Mouse (Mus musculus) embryonic facial prominence, embryonic 14.5 days (tissue): ENCODE measurements at regions not wholly inside any gene's neighbourhood (a gene's known extent, or its start where the extent isn't known, plus 50 kb on each side); places are given as distances from the start of the nearest gene placed in this dataset.
A peak's percentile ranks its signal among the peaks of the same experiment; 100 is the strongest.

ENCODE experiments used
- ATAC-seq: fragments of 200-750 bp; cut with Nextera tagmentation; 2 replicates; pipeline ENCODE4 v1.8.0; 2017; ENCODE audit warnings: low read depth, moderate number of reproducible peaks, moderate TSS enrichment
- DNase-seq: peaks from one replicate; pipeline ENCODE4 v3.0.0-alpha.2; 2015; ENCODE audit warnings: low spot score
- H3K27ac ChIP-seq: fragments of 300-500 bp; sonication (generic); replicated peaks from 2 replicates; pipeline ENCODE4 v1.5.1; 2014; ENCODE audit warnings: low read depth, mild to moderate bottlenecking, low read length, moderate library complexity
- H3K27me3 ChIP-seq: fragments of 300-500 bp; sonication (generic); replicated peaks from 2 replicates; pipeline ENCODE4 v1.6.1; 2014; ENCODE audit warnings: low read length; ENCODE audit not compliant: control insufficient read depth, insufficient read depth
- H3K36me3 ChIP-seq: fragments of 300-500 bp; sonication (generic); 2 replicates; pipeline ENCODE4 v1.6.1; 2014; ENCODE audit warnings: low read length, mixed read lengths; ENCODE audit not compliant: control insufficient read depth, insufficient read depth
- H3K4me1 ChIP-seq: fragments of 300-500 bp; sonication (generic); 2 replicates; pipeline ENCODE4 v1.6.1; 2014; ENCODE audit warnings: antibody characterized with exemption, low read length; ENCODE audit not compliant: control insufficient read depth, insufficient read depth
- H3K4me2 ChIP-seq: fragments of 300-500 bp; sonication (generic); 2 replicates; pipeline ENCODE4 v1.6.1; 2014; ENCODE audit warnings: low read depth, mild to moderate bottlenecking, low read length, moderate library complexity, mixed read lengths
- H3K4me3 ChIP-seq: fragments of 300-500 bp; sonication (generic); 2 replicates; pipeline ENCODE4 v1.5.1; 2014; ENCODE audit warnings: low read depth, mild to moderate bottlenecking, low read length
- H3K9ac ChIP-seq: fragments of 300-500 bp; sonication (generic); 2 replicates; pipeline ENCODE4 v1.6.1; 2014; ENCODE audit warnings: low read depth, mild to moderate bottlenecking, low read length, moderate library complexity, mixed read lengths
- H3K9me3 ChIP-seq: fragments of 300-500 bp; sonication (generic); 2 replicates; pipeline ENCODE4 v1.6.1; 2016; ENCODE audit warnings: low read length; ENCODE audit not compliant: control insufficient read depth
- WGBS: fragments of 180-500 bp; shearing (Covaris S2); extraction: QIAGEN DNeasy Blood & Tissue Kit; methylation state at CpG from one replicate; pipeline ENCODE4 v1.1.7; 2014; 5-methylcytosine and 5-hydroxymethylcytosine counted together

GRCm38 (mm10) chr2:114911845-114912500, 257.2 kb upstream of the Dph6 start:
- H3K4me3 ChIP-seq: no peak overlapping the region
- no peaks in the 10 kb centered on the region for H3K36me3 ChIP-seq
- H3K9me3 ChIP-seq: no peaks in the 10 kb centered on the region
- no peak for DNase-seq
- peaks cover 6% of the 10 kb centered on the region; the same call in 1 of the 2 replicates for H3K4me1 ChIP-seq
- no peaks in the 10 kb centered on the region for H3K27me3 ChIP-seq
- H3K27ac ChIP-seq: no peak overlapping the region
- H3K4me2 ChIP-seq: no peak overlapping the region
- 60% methylated on average over 7 of the region's 7 CpGs for WGBS
- ATAC-seq: no peak
- no peak overlapping the region for H3K9ac ChIP-seq

GRCm38 (mm10) chr2:114915025-114915690, 260.4 kb upstream of the Dph6 start:
- H3K36me3 ChIP-seq: no peaks in the 10 kb centered on the region
- H3K4me2 ChIP-seq: no peak overlapping the region
- no peaks in the 10 kb centered on the region for H3K27me3 ChIP-seq
- 64% methylated on average over 6 of the region's 6 CpGs for WGBS
- no peak overlapping the region for H3K9ac ChIP-seq
- DNase-seq (peak; percentile 67), ATAC-seq (no peak)
- H3K9me3 ChIP-seq: no peaks in the 10 kb centered on the region
- peaks cover 6% of the 10 kb centered on the region; the same call in 1 of the 2 replicates for H3K4me1 ChIP-seq
- no peak overlapping the region for H3K27ac ChIP-seq
- H3K4me3 ChIP-seq: no peak overlapping the region

GRCm38 (mm10) chr2:114918420-114919332, 263.9 kb upstream of the Dph6 start:
- H3K9me3 ChIP-seq: no peaks in the 10 kb centered on the region
- no peak overlapping the region for H3K4me2 ChIP-seq
- H3K27me3 ChIP-seq: no peaks in the 10 kb centered on the region
- H3K27ac ChIP-seq: no peak overlapping the region
- H3K36me3 ChIP-seq: no peaks in the 10 kb centered on the region
- no peak overlapping the region for H3K9ac ChIP-seq
- H3K4me1 ChIP-seq: no peaks in the 10 kb centered on the region
- 87% methylated on average over 16 of the region's 16 CpGs for WGBS
- DNase-seq (no peak), ATAC-seq (no peak)
- H3K4me3 ChIP-seq: no peak overlapping the region

GRCm38 (mm10) chr2:114923911-114924310, 269.1 kb upstream of the Dph6 start:
- H3K4me1 ChIP-seq: no peaks in the 10 kb centered on the region
- H3K4me2 ChIP-seq: no peak overlapping the region
- DNase-seq: peak; percentile 64
- no peak for ATAC-seq
- no peaks in the 10 kb centered on the region for H3K27me3 ChIP-seq
- H3K9ac ChIP-seq: no peak overlapping the region
- WGBS: 36% methylated on average over 2 of the region's 2 CpGs
- no peak overlapping the region for H3K27ac ChIP-seq
- no peaks in the 10 kb centered on the region for H3K36me3 ChIP-seq
- no peak overlapping the region for H3K4me3 ChIP-seq
- no peaks in the 10 kb centered on the region for H3K9me3 ChIP-seq

- Histone ChIP-seq H3K36me3 (no peaks in the 10 kb centered on the region), H3K9ac (no peak overlapping the region), H3K4me3 (no peak overlapping the region), H3K9me3 (no peaks in the 10 kb centered on the region), H3K27me3 (no peaks in the 10 kb centered on the region), H3K4me1 (no peaks in the 10 kb centered on the region), H3K27ac (no peak overlapping the region), H3K4me2 (no peak overlapping the region)
- no peak for ATAC-seq
- no peak for DNase-seq
- 84% methylated on average over 3 of the region's 3 CpGs for WGBS
These were observed 280.7 kb upstream of the Dph6 start for GRCm38 (mm10) chr2:114935436-114935835.

GRCm38 (mm10) chr2:114938416-114939147, 283.8 kb upstream of the Dph6 start:
- H3K4me3 ChIP-seq: no peak overlapping the region
- H3K4me1 ChIP-seq: no peaks in the 10 kb centered on the region
- H3K9me3 ChIP-seq: no peaks in the 10 kb centered on the region
- H3K36me3 ChIP-seq: no peaks in the 10 kb centered on the region
- H3K9ac ChIP-seq: no peak overlapping the region
- DNase-seq: no peak
- H3K27me3 ChIP-seq: no peaks in the 10 kb centered on the region
- H3K27ac ChIP-seq: no peak overlapping the region
- WGBS: 53% methylated on average over 7 of the region's 7 CpGs
- no peak overlapping the region for H3K4me2 ChIP-seq
- no peak for ATAC-seq

GRCm38 (mm10) chr2:114966111-114966510, 311.3 kb upstream of the Dph6 start:
- ATAC-seq (no peak), DNase-seq (peak; percentile 12)
- no peak overlapping the region for H3K27ac ChIP-seq
- 53% methylated on average over 3 of the region's 3 CpGs for WGBS
- H3K4me3 ChIP-seq: no peak overlapping the region
- H3K27me3 ChIP-seq: no peaks in the 10 kb centered on the region
- peaks cover under 1% of the 10 kb centered on the region; the same call in 1 of the 2 replicates for H3K4me1 ChIP-seq
- no peak overlapping the region for H3K4me2 ChIP-seq
- H3K36me3 ChIP-seq: no peaks in the 10 kb centered on the region
- no peak overlapping the region for H3K9ac ChIP-seq
- no peaks in the 10 kb centered on the region for H3K9me3 ChIP-seq

GRCm38 (mm10) chr2:114968651-114969050, 313.9 kb upstream of the Dph6 start:
- H3K4me3 ChIP-seq: no peak overlapping the region
- WGBS: 51% methylated on average over 1 of the region's 1 CpGs
- no peak overlapping the region for H3K9ac ChIP-seq
- DNase-seq (no peak), ATAC-seq (no peak)
- H3K36me3 ChIP-seq: no peaks in the 10 kb centered on the region
- no peak overlapping the region for H3K4me2 ChIP-seq
- H3K9me3 ChIP-seq: no peaks in the 10 kb centered on the region
- H3K27ac ChIP-seq: no peak overlapping the region
- peaks cover 7% of the 10 kb centered on the region; the same call in 1 of the 2 replicates for H3K4me1 ChIP-seq
- H3K27me3 ChIP-seq: no peaks in the 10 kb centered on the region
